Comparison of ENCODE assay signal across 11 mouse cellular contexts in genomic region chr13:45709402-45709801, GRCm38 (mm10).
A peak's percentile ranks its signal among the peaks of the same experiment; 100 is the strongest.
DNase-seq lines count a peak whose midpoint lies in the region; ATAC-seq and TF ChIP-seq lines count a peak whose summit lies in the region.
"Had no signal": no experiment of that assay in that cellular context is flagged by ENCODE, and none has a peak within 500 bp of the region (broad histone marks: within the 10 kb centered on the region; RNA-seq: fewer than 3 reads in every experiment).

No protein-coding gene starts in this region.

- 0 out of 2 replicates have a peak, but pooled peaks cover 2% of the 10 kb centered on the region for H3K4me1 ChIP-seq in heart, embryonic 16.5 days (ENCODE audit: control insufficient read depth, insufficient read depth, low read length)
- no peaks in the 10 kb centered on the region for H3K4me1 ChIP-seq in lung, postnatal 0 days (ENCODE audit: insufficient read depth, low read depth, low read length)
- no peaks in the 10 kb centered on the region for H3K4me1 ChIP-seq in hindbrain, embryonic 16.5 days (ENCODE audit: control insufficient read depth, insufficient read depth, low read depth, low read length)

- DNase-seq in heart, postnatal 36 days = no peak
- DNase-seq in lung, postnatal 0 days (ENCODE audit: low spot score) = peak; percentile 35
- DNase-seq in lung, postnatal 14 days = no peak
- DNase-seq in retina, postnatal 1 day = peak; percentile 30
- no peak for DNase-seq in spleen, postnatal 10 days (ENCODE audit: low spot score in 2 of 2)
- DNase-seq: kidney, postnatal 25 days; lung, postnatal 10 days; right cerebral cortex, postnatal 14 days had no signal

- no peaks in the 10 kb centered on the region for H3K27me3 ChIP-seq in heart, embryonic 16.5 days (ENCODE audit: control insufficient read depth, insufficient read depth, low read length)
- no peaks in the 10 kb centered on the region for H3K27me3 ChIP-seq in lung, postnatal 0 days (replicated peaks; ENCODE audit: insufficient read depth, low read length)
- H3K27me3 ChIP-seq in hindbrain, embryonic 16.5 days (replicated peaks; ENCODE audit: control insufficient read depth, insufficient read depth, low read length) = no peaks in the 10 kb centered on the region

- H3K4me3 ChIP-seq in heart, embryonic 16.5 days (ENCODE audit: low read length) = 0 out of 2 replicates have a peak overlapping the region, but pooled peaks have one; percentile 11
- no peak overlapping the region for H3K4me3 ChIP-seq in lung, postnatal 0 days (ENCODE audit: low read depth, low read length)
- no peak overlapping the region for H3K4me3 ChIP-seq in hindbrain, embryonic 16.5 days (ENCODE audit: low read length)
- H3K4me3 ChIP-seq: myocyte had no signal

- no peak for ATAC-seq in heart, embryonic 16.5 days (replicated peaks; ENCODE audit: extremely low read depth, insufficient read depth, low FRiP score)
- ATAC-seq in lung, postnatal 0 days = no peak
- no peak for ATAC-seq in hindbrain, embryonic 16.5 days

- no peak overlapping the region for H3K9ac ChIP-seq in heart, embryonic 16.5 days (ENCODE audit: low read length)
- H3K9ac ChIP-seq in lung, postnatal 0 days (replicated peaks; ENCODE audit: low read depth) = no peak overlapping the region
- H3K9ac ChIP-seq in hindbrain, embryonic 16.5 days (ENCODE audit: low read depth, low read length) = no peak overlapping the region

- H3K4me2 ChIP-seq in heart, embryonic 16.5 days (ENCODE audit: low read depth, low read length) = peak overlapping the region; percentile 44
- H3K4me2 ChIP-seq in lung, postnatal 0 days (replicated peaks; ENCODE audit: low read depth, low read length) = no peak overlapping the region
- H3K4me2 ChIP-seq in hindbrain, embryonic 16.5 days (ENCODE audit: low read length) = no peak overlapping the region

- H3K27ac ChIP-seq in heart, embryonic 16.5 days (ENCODE audit: low read length) = no peak overlapping the region
- no peak overlapping the region for H3K27ac ChIP-seq in lung, postnatal 0 days (ENCODE audit: low read length)
- 0 out of 2 replicates have a peak overlapping the region, but pooled peaks have one; percentile 4 for H3K27ac ChIP-seq in hindbrain, embryonic 16.5 days (ENCODE audit: low read depth, low read length)

- TF ChIP-seq EP300 in lung, postnatal 0 days (IDR thresholded peaks at IDR 0.05) = no peak

- intact Hi-C loops in heart, postnatal 36 days (cut with DNase I) = no loop called here

- no peaks in the 10 kb centered on the region; the same call in 1 of the 2 replicates for H3K9me3 ChIP-seq in heart, embryonic 16.5 days (replicated peaks; ENCODE audit: control insufficient read depth, low read length)
- H3K9me3 ChIP-seq in lung, postnatal 0 days (ENCODE audit: low read length) = no peaks in the 10 kb centered on the region
- no peaks in the 10 kb centered on the region for H3K9me3 ChIP-seq in hindbrain, embryonic 16.5 days (ENCODE audit: control insufficient read depth, low read length)

- H3K36me3 ChIP-seq in heart, embryonic 16.5 days (ENCODE audit: control insufficient read depth, insufficient read depth) = 0 out of 2 replicates have a peak, but pooled peaks cover 2% of the 10 kb centered on the region
- H3K36me3 ChIP-seq in lung, postnatal 0 days (ENCODE audit: insufficient read depth, low read length) = no peaks in the 10 kb centered on the region
- H3K36me3 ChIP-seq in hindbrain, embryonic 16.5 days (ENCODE audit: control insufficient read depth, insufficient read depth, low read length) = no peaks in the 10 kb centered on the region

- 43% methylated on average over 11 of the region's 11 CpGs for WGBS in heart, embryonic 16.5 days
- 73% methylated on average over 11 of the region's 11 CpGs for WGBS in lung, postnatal 0 days
- WGBS in hindbrain, embryonic 16.5 days = 39% methylated on average over 11 of the region's 11 CpGs

- no peak for TF ChIP-seq CTCF in lung, postnatal 0 days (IDR thresholded peaks at IDR 0.05)

Comparison
In these comparisons a context has a peak if more than half of its experiments do, and no peak if none do; other contexts are left out.
1. DNase-seq: peak in lung, postnatal 0 days (single experiment) and retina, postnatal 1 day (single experiment); none in heart, postnatal 36 days (0 of 2), lung, postnatal 14 days (single experiment) and spleen, postnatal 10 days (0 of 2).